Mouse (Mus musculus): ENCODE data around the gene Abhd15.

DNA sequence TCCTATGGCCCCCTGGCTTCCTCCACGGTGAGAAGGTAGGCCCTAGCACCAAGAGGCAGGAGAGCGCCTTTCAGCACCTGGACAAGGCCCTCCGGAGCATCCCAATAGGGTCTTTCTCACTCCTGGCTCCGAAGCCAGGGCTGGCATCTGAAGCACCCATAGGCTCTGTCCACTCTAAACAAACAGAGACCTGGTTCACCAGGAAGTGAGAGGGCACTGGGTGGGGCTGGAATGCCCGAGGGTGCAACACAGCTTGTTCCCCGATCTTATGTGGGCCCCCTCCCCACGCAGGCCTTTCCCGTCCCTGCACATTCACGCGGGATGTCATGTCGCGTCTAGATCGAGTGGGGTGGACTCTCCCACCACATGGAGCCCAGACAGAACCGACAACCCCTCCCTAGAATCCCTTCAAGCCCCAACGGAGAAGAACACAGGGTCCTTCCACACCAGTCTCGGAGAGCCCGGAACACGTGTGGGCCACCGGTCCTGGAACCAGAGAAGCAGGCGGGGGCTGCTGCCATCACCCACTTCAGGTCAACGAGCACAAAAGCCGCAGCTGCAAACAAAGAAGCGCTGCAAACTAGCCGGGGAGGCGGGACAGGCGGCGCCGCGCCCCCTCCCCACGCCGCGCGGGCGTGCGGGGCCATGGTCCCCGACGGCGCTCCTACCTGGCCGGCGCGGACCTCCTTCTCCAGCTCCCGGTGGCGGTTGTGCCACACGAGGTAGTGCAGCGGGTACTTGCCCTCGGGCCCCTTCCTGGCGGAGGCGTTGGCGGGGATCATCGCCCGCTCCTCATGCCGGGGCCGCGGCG lies 25.9 kb upstream of the Abhd15 start:
- no peak for TF ChIP-seq CTCF (IDR thresholded peaks at IDR 0.05; ENCODE audit: borderline replicate concordance, extremely low read depth, insufficient read depth, insufficient read length)
- TF ChIP-seq POLR2A (IDR thresholded peaks at IDR 0.05; ENCODE audit: borderline replicate concordance, extremely low read depth, insufficient read depth, insufficient read length, poor library complexity, severe bottlenecking) = no peak
